Mouse (Mus musculus) telencephalon, adult 2 months (tissue): ENCODE measurements around the gene Slc35b2.

Experiments
- DNase-seq: peaks from one replicate; pipeline ENCODE4 v3.0.0-alpha.2; 2011; ENCODE audit warnings: low read depth, low spot score

Slc35b2 gene

DNA sequence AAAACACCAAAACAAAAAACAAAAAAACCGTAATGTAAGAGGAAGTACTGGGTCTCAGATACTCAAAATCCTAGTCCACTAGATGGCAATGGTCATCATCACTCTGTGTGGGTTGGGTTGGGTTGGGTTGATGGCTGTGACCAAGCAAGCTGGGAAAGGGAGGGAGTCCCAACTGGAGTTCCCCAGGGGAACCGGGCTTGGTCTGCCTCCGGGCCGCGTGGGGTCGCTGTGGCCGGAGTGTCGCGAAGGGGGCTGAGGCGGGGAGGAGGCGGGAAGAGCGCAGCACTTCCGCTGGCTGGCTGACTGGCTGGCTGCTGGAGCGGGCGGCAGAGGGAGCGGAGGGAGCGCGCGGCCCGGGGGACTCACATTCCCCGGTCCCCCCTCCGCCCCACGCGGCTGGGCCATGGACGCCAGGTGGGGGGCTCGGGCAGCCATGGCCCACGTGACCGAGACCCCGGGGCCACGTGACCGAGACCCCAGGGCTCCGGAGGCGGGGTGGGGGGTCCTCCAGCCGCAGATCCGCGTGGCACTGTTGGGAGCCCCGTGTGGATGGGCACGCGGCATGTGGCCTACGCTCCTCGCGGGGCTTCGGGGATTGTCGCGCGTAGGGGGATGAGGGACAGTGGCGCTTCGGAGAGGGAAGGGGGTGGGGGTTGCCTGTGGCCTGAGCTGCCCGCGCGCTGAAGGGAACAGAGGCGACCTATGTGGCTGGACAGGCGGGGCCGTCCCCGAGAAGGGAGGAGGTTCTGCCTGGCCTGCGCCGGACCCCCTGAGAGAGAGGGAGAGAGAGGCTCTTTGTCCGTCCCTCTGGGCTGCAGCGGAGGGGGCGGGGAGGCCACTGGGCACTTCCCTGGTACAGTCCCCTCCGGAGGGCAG is at the start of gene Slc35b2:
TSS of gene Slc35b2 (plus strand) at position 220 of the 876 bp plus-strand sequence.
- peak; percentile 81 for DNase-seq

DNA sequence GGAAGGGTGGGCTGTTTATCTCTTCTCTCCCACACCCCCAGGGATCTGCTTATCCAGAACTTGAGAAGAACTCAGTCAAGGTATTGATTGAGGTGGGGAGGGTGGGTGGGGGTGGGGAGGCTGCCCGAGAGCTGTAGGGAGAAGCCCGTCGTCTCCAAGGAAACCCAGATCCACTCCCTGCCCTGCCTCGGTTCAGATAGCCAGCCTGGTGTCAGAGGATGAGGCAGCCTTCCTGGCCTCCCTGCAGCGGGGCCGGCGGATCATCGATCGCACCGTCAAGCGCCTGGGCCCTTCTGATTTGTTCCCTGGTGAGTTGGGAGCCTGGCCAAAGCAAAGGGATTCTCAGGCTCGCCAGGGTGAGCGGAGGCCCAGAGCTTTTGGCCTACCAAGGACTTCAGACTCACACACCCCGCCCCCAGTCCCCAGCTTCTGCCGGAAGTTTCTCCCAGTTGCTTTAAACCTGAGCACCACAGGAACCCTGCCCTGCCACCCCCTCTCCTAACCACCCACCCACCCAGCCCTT is 48.4 kb upstream of the Slc35b2 start:
- DNase-seq, result no peak

DNA sequence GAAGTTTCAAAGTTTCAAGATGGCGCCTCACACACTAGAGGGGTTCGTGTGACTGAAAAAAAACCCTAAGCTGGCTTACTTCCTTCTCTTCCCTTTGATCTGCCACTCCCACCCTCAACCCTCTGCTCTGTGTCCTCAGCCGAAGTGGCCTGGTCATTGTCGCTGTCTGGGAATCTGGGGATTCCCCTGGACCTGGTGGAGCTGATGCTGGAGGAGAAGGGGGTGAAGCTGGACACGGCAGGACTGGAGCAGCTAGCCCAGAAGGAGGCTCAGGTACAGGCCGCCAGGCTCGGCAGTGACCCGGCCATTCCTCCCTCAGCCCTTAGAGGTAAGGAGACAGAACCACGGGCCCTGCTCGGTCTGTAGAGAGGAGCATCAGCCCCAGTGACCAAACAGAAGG is 47.9 kb upstream of the Slc35b2 start:
- DNase-seq, result no peak

DNA sequence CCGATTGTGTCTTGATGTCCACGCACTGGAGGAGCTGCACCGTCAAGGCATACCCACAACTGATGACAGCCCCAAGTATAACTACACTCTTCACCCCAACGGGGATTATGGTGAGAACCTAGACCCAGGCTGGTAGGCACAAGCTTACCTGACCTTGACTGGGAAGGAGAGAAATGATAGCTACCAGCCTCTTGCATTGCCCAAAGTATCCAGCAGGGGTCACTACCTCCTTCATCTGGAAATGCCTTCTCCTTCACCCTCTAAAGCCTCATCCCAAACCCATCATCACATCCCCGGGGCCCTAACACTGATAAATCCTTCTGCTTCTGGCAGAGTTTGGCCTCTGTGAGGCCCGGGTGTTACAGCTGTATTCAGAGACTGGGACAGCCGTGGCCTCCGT is 47.2 kb upstream of the Slc35b2 start:
- DNase-seq, result no peak

DNA sequence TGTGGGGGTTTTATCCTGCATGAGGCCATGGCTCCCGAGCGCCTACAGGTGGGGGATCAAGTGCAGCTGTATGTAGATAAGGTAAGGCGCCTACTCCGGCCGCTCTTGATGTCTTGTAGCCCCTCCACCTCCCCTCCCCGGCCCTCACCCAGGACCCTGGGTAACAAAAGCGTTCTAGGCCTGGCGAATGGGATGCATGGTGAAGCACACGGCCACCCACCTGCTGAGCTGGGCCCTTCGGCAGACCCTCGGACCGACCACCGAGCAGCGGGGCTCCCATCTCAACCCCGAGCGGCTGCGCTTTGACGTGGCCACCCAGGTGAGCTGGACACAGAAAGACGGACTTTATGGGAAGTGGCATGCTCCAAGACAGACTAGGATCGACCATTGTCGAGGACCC is 46.5 kb upstream of the Slc35b2 start:
- DNase-seq, result no peak

DNA sequence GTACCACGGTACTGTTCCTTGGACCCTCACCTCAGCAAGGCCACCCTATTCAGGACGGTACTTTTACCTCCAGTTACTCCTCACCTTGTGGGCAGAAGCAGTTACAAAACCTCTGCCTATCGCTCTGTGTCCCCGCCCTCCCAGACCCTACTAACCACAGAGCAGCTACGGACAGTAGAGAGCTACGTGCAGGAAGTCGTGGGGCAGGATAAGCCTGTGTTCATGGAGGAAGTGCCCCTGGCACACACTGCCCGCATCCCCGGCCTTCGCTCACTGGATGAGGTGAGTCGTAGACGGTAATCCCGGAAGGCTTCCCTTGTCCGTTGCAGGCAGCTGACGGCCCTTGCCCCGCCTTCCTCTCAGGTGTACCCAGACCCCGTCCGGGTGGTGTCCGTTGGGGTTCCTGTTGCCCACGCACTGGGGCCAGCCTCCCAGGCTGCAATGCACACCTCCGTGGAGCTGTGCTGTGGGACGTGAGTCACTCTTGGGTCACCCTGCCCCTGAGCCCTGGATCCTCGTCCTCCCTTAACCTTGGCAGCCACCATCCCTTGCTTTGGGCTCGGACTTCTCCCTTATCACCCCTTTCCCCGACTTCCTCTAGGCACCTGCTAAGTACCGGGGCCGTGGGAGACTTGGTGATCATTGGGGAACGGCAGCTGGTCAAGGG is 46.0 kb upstream of the Slc35b2 start:
- no peak for DNase-seq

DNA sequence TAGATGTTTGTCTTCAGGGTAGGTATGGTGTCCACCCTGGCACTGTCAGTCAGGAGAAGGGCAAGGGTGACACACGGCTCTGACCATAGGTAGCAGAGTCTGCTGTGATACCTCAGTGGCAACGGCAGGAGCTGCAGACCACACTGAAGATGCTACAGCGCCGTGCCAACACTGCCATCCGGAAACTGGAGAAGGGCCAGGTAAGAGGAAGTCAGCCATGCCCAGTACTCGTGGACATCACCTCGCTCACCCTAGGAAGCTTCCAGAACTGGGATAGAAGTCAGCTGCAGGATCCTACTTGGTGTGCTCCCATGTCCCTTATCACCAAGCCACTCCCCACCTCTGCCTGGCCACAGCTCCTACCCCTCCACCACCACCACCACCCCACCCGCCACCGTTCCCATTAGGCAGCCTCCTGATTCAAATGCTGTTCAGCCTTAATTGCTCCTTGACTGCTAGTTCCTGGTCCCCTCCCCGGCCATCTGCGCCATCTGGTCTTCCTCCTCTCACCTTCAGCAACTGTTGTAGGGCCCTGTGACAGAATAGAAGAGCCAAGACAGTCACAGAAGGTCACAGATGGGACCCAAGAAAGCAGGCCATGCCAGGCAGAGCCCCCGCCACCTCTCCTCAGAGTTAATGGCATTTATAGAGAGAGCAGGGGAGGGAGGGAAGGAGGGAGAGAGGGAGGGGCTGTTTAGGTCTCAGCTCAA is 44.8 kb upstream of the Slc35b2 start:
- DNase-seq, result no peak

DNA sequence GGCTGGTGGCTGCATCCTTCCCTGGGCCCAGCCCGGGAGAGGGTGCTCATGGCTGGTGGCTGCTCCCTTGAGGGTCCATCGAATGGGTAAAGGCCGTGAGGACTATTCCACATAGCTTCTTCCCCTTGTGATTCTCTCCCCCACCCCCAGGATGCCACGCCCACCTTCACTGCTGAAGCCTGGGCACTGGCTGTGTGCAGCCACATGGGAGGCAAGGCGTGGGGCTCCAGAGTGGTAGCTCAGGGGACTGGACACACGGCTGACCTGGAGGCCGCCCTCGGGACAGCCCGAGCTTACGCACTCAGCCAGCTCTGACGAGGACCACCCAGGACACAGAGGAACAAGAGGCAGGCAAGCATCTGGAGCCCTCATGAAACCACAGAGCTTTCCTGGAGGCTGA is 43.5 kb upstream of the Slc35b2 start:
- no peak for DNase-seq

DNA sequence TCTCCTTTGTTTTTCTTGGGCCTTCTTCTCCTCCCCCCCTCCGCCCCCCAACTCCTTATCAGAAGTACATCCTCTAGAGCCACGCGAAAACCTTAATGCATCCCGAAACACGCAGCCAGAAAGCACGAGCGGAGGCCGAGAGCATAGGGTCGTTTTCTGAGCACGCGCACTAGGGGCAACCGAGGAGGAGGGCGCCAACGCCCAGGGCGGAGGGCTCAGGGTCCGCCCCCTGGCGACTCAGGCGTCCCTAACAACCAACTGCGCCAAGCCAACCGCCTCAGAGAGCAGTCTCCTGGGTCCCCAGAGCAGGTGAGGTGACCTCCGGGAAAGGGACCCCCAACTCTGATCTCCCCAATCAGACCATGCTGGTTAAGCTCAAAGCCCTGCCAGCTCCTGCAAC is 40.4 kb upstream of the Slc35b2 start, which contains the start of gene Tcte1:
TSS of gene Tcte1 (plus strand) at position 172 of the 400 bp plus-strand sequence.
- DNase-seq, result no peak

DNA sequence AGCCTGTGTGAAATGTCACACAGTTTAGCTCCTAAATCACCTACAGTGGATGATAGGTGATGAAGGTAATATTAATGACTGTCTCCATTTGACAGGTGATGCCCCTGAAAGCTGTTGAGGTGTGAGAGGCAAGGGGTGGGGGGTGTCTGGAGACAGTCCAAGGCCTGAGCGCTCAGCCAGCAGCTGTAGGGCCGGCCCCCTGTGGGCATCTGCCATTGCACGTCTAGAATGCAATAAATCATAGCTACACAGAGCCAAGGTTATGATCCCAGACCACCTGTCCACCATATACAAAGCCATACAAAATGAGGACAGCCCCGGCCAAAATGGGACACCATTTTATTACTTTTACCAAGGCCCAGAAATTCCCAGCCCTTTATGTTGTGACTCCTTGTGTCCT is 38.7 kb upstream of the Slc35b2 start:
- no peak for DNase-seq

DNA sequence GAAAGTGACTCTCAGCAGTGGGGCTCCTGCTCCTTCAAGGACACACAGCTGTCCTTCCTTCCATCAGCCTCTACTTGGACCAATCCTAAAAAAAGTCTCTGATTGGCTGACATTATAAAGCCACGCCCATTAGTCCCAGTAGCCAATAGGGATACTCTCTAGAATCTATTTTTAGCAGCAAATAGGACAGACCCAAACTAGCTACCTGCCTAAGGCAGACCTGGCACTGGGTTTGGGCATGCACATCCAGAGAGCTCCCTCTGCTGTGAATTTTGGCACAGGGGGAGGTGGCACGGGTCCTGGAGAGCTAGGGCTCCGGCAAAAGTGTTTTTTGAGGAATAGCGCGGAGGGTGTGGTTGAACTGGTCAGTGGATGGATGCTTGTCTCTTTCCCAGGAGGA is 37.1 kb upstream of the Slc35b2 start:
- DNase-seq, result peak; percentile 22

DNA sequence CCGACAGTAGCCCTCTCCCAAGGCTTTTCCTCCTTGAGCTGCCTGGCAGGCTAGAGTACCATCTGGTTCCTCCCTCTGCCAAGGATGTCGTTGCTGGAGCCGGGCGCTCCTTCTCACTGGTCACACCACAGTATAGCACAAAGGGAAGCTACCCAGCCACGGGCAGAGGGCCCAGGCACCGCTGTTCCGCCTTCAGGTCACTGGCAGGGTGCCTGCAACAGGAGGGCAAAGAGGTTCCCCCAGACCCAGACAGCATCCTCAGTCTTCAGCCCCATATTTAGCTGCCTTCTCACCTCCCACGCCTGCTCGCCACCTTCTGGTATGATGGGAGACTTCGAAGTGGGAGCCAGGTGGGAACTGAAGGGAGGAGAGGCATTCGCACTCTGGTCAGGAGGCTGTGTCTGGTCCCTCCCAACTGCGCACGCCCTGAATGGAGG is 33.3 kb upstream of the Slc35b2 start:
- DNase-seq, result peak; percentile 85

DNA sequence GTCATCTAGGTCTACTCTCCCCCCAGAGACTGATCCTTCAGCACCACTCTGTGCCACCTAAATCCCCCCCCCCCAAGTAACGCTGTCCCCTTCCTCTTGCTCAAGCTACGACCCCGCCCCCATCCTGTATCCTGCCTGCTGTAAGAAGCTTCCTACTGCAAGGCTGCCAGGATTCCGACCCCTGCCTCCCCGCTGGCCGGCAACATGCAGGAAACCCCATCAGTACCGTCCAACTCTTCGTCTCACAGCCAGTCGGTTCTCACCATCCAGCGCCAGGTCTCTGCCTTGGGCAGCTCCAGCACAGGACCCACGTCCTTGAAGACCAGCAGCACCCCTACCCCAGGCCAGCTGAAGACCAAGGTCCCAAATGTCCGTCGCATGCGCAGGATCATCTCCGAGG is 30.8 kb upstream of the Slc35b2 start:
- DNase-seq, result no peak

DNA sequence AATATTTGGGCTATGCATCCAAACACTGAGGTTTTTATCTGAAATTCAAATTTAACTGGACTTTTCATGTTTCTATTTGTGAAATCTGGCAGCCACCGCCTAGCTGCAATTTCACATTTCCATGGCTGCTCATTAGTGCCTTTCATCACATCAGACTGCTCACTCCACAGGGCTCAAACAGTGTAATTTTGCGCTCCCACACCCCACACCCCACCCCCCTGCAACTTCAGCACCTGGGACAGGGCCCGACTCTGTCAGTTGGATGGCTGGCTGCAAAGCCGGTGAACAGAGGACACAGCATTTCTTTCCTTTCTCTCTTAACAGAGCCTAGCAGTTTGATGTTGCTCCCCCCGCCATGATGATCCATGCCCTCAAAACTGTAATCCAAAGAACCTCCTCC is 27.4 kb upstream of the Slc35b2 start:
- no peak for DNase-seq

DNA sequence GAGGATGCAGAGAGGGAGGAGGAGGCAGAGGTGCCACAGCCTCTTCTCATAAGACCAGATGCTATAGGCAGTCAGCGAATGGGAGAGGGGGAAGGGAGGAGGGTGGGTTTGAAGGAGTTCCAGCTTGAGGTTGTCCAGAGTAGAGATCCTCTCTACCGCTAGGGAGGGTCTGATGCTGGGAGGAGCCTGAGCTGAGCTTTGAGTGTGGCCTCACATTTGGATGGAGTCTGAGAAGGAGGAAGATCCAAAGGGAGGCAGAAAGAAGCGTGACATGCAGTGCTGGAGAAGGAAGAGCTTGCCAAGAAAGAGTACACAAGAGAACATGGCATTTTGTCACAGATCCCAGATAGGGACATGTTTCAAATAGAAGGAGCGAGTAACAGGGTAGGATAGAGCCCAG is 25.3 kb upstream of the Slc35b2 start:
- DNase-seq, result no peak

DNA sequence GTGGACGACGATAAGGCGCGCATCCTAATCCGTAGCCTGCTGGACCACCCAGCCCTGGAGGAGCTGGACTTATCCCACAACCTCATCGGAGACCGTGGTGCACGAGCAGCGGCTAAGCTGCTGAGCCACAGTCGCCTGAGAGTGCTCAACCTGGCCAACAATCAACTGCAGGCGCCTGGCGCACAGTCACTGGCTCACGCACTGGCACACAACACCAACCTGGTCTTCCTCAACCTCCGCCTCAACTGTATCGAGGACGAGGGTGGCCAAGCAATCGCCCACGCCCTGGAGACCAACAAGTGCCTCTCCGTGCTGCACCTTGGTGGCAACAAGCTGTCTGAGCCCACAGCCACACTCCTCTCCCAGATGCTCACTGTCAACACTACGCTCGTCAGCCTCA is 24.0 kb upstream of the Slc35b2 start:
- no peak for DNase-seq

DNA sequence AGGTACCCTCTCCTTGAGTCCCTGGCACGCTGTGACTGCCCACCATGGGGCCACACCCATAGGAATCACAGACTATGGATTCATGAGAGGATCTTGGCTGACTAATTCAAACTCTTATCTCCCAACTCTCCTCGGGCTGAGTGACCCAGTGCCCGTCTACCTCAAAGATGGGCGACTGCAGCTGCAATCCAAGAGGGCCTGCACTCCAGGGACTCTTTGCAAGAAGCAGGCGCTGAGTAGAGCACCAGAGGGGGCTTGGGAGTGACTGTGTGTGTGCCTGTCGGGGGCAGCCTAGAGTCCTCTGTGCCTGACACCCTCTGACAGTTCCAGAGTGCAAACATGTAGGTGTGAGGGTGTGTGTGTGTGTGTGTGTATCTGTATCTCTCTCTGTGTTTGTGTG is 21.5 kb upstream of the Slc35b2 start:
- DNase-seq, result no peak

DNA sequence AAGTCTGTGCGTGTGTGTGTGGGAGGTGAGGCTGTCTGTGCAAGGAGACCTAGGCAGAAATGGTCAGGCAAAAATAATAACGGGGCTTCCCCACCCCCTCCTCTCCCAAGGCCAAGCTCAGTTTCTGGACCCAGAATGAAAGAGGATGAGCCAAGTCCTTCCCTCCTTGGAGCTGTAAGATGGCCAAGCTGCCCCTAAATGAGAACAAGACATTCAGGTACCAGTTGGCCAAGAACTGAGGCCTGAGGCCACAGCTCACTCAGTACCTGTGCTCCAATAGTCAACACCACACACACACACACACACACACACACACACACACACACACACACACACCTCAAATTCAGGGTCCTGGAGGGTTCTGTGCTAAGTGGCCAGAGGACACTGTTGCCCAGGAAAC is 21.0 kb upstream of the Slc35b2 start:
- no peak for DNase-seq

DNA sequence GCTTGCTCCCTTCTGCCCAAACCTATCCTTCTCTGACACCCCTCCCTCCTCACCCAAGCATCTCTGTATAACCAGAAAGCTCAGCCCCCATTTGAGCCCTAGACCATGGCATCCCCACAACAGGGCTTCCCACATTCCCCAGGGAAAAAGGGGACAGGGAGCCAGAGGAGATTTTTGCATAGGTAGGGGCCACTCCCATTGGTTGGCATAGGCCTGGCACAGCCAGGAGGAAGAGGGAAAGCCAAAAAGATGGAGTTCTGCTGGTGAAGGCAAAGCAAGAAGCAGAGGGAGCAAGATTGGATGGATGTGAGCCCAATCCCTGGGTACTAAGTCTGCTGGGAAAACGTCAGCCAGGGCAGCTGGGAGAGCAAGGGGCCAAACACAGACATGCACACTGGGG is 20.6 kb upstream of the Slc35b2 start:
- no peak for DNase-seq

DNA sequence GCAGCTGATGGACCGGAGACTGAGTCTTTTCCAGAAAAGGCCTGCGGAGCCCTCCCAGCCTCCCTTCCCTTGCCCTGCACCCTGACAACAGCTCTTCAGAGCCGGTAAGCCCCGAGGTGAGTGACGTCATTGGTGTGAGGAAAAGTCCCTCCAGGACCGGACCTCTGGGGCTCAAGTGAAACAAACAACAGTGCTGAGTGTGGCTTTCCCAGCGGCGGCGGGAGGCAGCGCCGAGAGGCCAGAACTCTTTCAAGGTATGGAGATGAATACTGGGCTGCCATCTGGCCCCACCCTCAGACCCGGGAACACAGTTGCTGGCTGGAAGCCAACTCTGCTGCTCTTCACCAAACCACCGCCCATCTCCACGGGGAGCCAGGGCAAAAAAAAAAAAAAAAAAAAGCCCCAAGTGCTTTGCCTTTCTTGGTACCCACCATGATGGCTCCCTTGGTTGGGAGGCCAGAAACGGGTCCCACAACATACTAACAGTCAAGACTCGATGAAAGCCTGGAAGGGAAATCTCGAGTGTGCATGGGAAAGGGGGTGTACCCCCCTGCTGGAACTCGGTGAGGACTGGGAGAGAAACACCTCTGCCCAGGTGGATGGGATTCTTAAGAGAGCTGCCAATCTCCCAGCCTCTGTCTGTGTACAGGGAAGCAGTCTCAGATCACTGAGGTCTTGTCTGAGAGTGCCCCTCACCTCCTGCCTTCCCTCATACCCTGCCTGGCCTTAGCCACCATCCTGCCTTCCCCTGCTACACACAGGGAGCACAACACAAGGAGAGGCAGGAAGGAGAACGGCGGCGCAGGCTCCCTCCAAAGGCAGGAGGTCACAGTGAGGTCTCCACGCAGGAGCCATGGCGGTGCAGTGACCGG is 19.4 kb upstream of the Slc35b2 start:
- DNase-seq, result no peak

DNA sequence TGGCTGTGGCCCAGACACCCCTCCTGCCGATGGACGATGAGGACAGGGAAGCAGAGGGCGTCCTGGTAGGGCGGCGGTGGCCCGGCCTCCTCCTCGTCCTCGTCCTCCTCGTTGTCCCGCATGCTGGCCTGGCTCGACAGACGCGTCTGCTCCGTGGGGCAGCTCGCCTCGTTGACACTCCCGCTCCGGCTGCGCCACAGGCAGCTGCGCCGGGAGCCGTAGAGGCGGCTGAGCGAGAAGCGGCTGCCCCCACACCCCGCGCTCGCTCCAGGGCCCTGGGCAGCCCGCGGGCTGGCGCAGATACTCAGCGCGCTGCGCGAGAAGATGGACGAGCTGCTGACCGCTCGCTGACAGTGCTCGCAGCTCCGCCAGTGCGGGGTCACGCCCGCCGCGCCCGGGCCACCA is 18.8 kb upstream of the Slc35b2 start:
- no peak for DNase-seq
